Mouse (Mus musculus): ENCODE measurements around the gene Ccnf. TPM values are rescaled to one million over a fixed set of nuclear protein-coding genes. Genes with fewer than 3 reads are reported as not detected.

Ccnf gene
- polyA plus RNA-seq, 1 experiment from 2014 or later: 101 TPM

GRCm38 (mm10) chr17:24197032-24197824, 54.1 kb downstream of the Ccnf start:
- ATAC-seq (replicated peaks; ENCODE audit: insufficient number of reproducible peaks, low FRiP score, low TSS enrichment, low read depth) (no peak), DNase-seq (ENCODE audit: low spot score) (no peak)
- H3K4me2 ChIP-seq (ENCODE audit: low read depth, low read length): no peak overlapping the region
- H3K36me3 ChIP-seq (replicated peaks; ENCODE audit: control insufficient read depth, insufficient read depth, low read depth, low read length): no peaks in the 10 kb centered on the region
- no peak overlapping the region for H3K4me3 ChIP-seq (ENCODE audit: low read depth, low read length)
- no peaks in the 10 kb centered on the region for H3K27me3 ChIP-seq (ENCODE audit: control insufficient read depth, insufficient read depth, low read length)
- H3K9ac ChIP-seq (replicated peaks; ENCODE audit: low read length): no peak overlapping the region
- no peak overlapping the region for H3K27ac ChIP-seq (replicated peaks; ENCODE audit: low read depth, low read length)
- H3K9me3 ChIP-seq (replicated peaks; ENCODE audit: control insufficient read depth, low read length): no peaks in the 10 kb centered on the region
- 71% methylated on average over 15 of the region's 15 CpGs for WGBS
- H3K4me1 ChIP-seq (ENCODE audit: control insufficient read depth, insufficient read depth, low read length): no peaks in the 10 kb centered on the region

- Histone ChIP-seq H3K4me2 (ENCODE audit: low read depth, low read length) (no peak overlapping the region), H3K4me3 (ENCODE audit: low read depth, low read length) (no peak overlapping the region), H3K9me3 (replicated peaks; ENCODE audit: control insufficient read depth, low read length) (no peaks in the 10 kb centered on the region), H3K27me3 (ENCODE audit: control insufficient read depth, insufficient read depth, low read length) (no peaks in the 10 kb centered on the region), H3K4me1 (ENCODE audit: control insufficient read depth, insufficient read depth, low read length) (no peaks in the 10 kb centered on the region), H3K27ac (replicated peaks; ENCODE audit: low read depth, low read length) (no peak overlapping the region), H3K36me3 (replicated peaks; ENCODE audit: control insufficient read depth, insufficient read depth, low read depth, low read length) (no peaks in the 10 kb centered on the region), H3K9ac (replicated peaks; ENCODE audit: low read length) (no peak overlapping the region)
- ATAC-seq (replicated peaks; ENCODE audit: insufficient number of reproducible peaks, low FRiP score, low TSS enrichment, low read depth) (no peak), DNase-seq (ENCODE audit: low spot score) (no peak)
- 67% methylated on average over 2 of the region's 2 CpGs for WGBS
Measured at GRCm38 (mm10) chr17:24195349-24195748, 55.9 kb downstream of the Ccnf start.

- ATAC-seq (replicated peaks; ENCODE audit: insufficient number of reproducible peaks, low FRiP score, low TSS enrichment, low read depth) (no peak), DNase-seq (ENCODE audit: low spot score) (no peak)
- Histone ChIP-seq H3K9ac (replicated peaks; ENCODE audit: low read length) (no peak overlapping the region), H3K4me3 (ENCODE audit: low read depth, low read length) (no peak overlapping the region), H3K4me2 (ENCODE audit: low read depth, low read length) (no peak overlapping the region), H3K4me1 (ENCODE audit: control insufficient read depth, insufficient read depth, low read length) (no peaks in the 10 kb centered on the region), H3K27ac (replicated peaks; ENCODE audit: low read depth, low read length) (no peak overlapping the region), H3K36me3 (replicated peaks; ENCODE audit: control insufficient read depth, insufficient read depth, low read depth, low read length) (no peaks in the 10 kb centered on the region), H3K27me3 (ENCODE audit: control insufficient read depth, insufficient read depth, low read length) (no peaks in the 10 kb centered on the region), H3K9me3 (replicated peaks; ENCODE audit: control insufficient read depth, low read length) (no peaks in the 10 kb centered on the region)
- WGBS: 89% methylated on average over 5 of the region's 5 CpGs
Measured at GRCm38 (mm10) chr17:24193769-24194168, 57.5 kb downstream of the Ccnf start.

GRCm38 (mm10) chr17:24193268-24193667, 58.0 kb downstream of the Ccnf start:
- WGBS: 85% methylated on average over 8 of the region's 8 CpGs
- Histone ChIP-seq H3K27ac (replicated peaks; ENCODE audit: low read depth, low read length) (no peak overlapping the region), H3K36me3 (replicated peaks; ENCODE audit: control insufficient read depth, insufficient read depth, low read depth, low read length) (no peaks in the 10 kb centered on the region), H3K27me3 (ENCODE audit: control insufficient read depth, insufficient read depth, low read length) (no peaks in the 10 kb centered on the region), H3K4me1 (ENCODE audit: control insufficient read depth, insufficient read depth, low read length) (no peaks in the 10 kb centered on the region), H3K4me2 (ENCODE audit: low read depth, low read length) (no peak overlapping the region), H3K9me3 (replicated peaks; ENCODE audit: control insufficient read depth, low read length) (no peaks in the 10 kb centered on the region), H3K9ac (replicated peaks; ENCODE audit: low read length) (no peak overlapping the region), H3K4me3 (ENCODE audit: low read depth, low read length) (no peak overlapping the region)
- no peak for ATAC-seq (replicated peaks; ENCODE audit: insufficient number of reproducible peaks, low FRiP score, low TSS enrichment, low read depth)
- no peak for DNase-seq (ENCODE audit: low spot score)

- no peak overlapping the region for H3K4me3 ChIP-seq (ENCODE audit: low read depth, low read length)
- H3K27me3 ChIP-seq (ENCODE audit: control insufficient read depth, insufficient read depth, low read length): no peaks in the 10 kb centered on the region
- H3K4me2 ChIP-seq (ENCODE audit: low read depth, low read length): no peak overlapping the region
- ATAC-seq (replicated peaks; ENCODE audit: insufficient number of reproducible peaks, low FRiP score, low TSS enrichment, low read depth): no peak
- no peaks in the 10 kb centered on the region for H3K4me1 ChIP-seq (ENCODE audit: control insufficient read depth, insufficient read depth, low read length)
- WGBS: 77% methylated on average over 8 of the region's 8 CpGs
- no peak overlapping the region for H3K27ac ChIP-seq (replicated peaks; ENCODE audit: low read depth, low read length)
- no peaks in the 10 kb centered on the region for H3K9me3 ChIP-seq (replicated peaks; ENCODE audit: control insufficient read depth, low read length)
- no peaks in the 10 kb centered on the region for H3K36me3 ChIP-seq (replicated peaks; ENCODE audit: control insufficient read depth, insufficient read depth, low read depth, low read length)
- DNase-seq (ENCODE audit: low spot score): no peak
- H3K9ac ChIP-seq (replicated peaks; ENCODE audit: low read length): no peak overlapping the region
Measured at GRCm38 (mm10) chr17:24192848-24193247, 58.4 kb downstream of the Ccnf start.

- no peak overlapping the region for H3K4me2 ChIP-seq (ENCODE audit: low read depth, low read length)
- no peaks in the 10 kb centered on the region for H3K9me3 ChIP-seq (replicated peaks; ENCODE audit: control insufficient read depth, low read length)
- H3K4me3 ChIP-seq (ENCODE audit: low read depth, low read length): no peak overlapping the region
- 69% methylated on average over 4 of the region's 4 CpGs for WGBS
- no peak overlapping the region for H3K27ac ChIP-seq (replicated peaks; ENCODE audit: low read depth, low read length)
- H3K27me3 ChIP-seq (ENCODE audit: control insufficient read depth, insufficient read depth, low read length): no peaks in the 10 kb centered on the region
- DNase-seq (ENCODE audit: low spot score): no peak
- H3K4me1 ChIP-seq (ENCODE audit: control insufficient read depth, insufficient read depth, low read length): no peaks in the 10 kb centered on the region
- H3K36me3 ChIP-seq (replicated peaks; ENCODE audit: control insufficient read depth, insufficient read depth, low read depth, low read length): no peaks in the 10 kb centered on the region
- ATAC-seq (replicated peaks; ENCODE audit: insufficient number of reproducible peaks, low FRiP score, low TSS enrichment, low read depth): no peak
- H3K9ac ChIP-seq (replicated peaks; ENCODE audit: low read length): no peak overlapping the region
Measured at GRCm38 (mm10) chr17:24191481-24191880, 59.8 kb downstream of the Ccnf start.

GRCm38 (mm10) chr17:24190934-24191333, 60.4 kb downstream of the Ccnf start:
- 81% methylated on average over 2 of the region's 2 CpGs for WGBS
- no peak overlapping the region for H3K9ac ChIP-seq (replicated peaks; ENCODE audit: low read length)
- no peaks in the 10 kb centered on the region for H3K27me3 ChIP-seq (ENCODE audit: control insufficient read depth, insufficient read depth, low read length)
- no peaks in the 10 kb centered on the region for H3K4me1 ChIP-seq (ENCODE audit: control insufficient read depth, insufficient read depth, low read length)
- no peak overlapping the region for H3K4me3 ChIP-seq (ENCODE audit: low read depth, low read length)
- no peaks in the 10 kb centered on the region for H3K36me3 ChIP-seq (replicated peaks; ENCODE audit: control insufficient read depth, insufficient read depth, low read depth, low read length)
- no peak for DNase-seq (ENCODE audit: low spot score)
- no peaks in the 10 kb centered on the region for H3K9me3 ChIP-seq (replicated peaks; ENCODE audit: control insufficient read depth, low read length)
- ATAC-seq (replicated peaks; ENCODE audit: insufficient number of reproducible peaks, low FRiP score, low TSS enrichment, low read depth): no peak
- no peak overlapping the region for H3K27ac ChIP-seq (replicated peaks; ENCODE audit: low read depth, low read length)
- H3K4me2 ChIP-seq (ENCODE audit: low read depth, low read length): no peak overlapping the region

- WGBS: 83% methylated on average over 3 of the region's 3 CpGs
- Histone ChIP-seq H3K36me3 (replicated peaks; ENCODE audit: control insufficient read depth, insufficient read depth, low read depth, low read length) (no peaks in the 10 kb centered on the region), H3K9ac (replicated peaks; ENCODE audit: low read length) (no peak overlapping the region), H3K4me2 (ENCODE audit: low read depth, low read length) (no peak overlapping the region), H3K27me3 (ENCODE audit: control insufficient read depth, insufficient read depth, low read length) (no peaks in the 10 kb centered on the region), H3K4me1 (ENCODE audit: control insufficient read depth, insufficient read depth, low read length) (no peaks in the 10 kb centered on the region), H3K27ac (replicated peaks; ENCODE audit: low read depth, low read length) (no peak overlapping the region), H3K4me3 (ENCODE audit: low read depth, low read length) (no peak overlapping the region), H3K9me3 (replicated peaks; ENCODE audit: control insufficient read depth, low read length) (no peaks in the 10 kb centered on the region)
- no peak for ATAC-seq (replicated peaks; ENCODE audit: insufficient number of reproducible peaks, low FRiP score, low TSS enrichment, low read depth)
- no peak for DNase-seq (ENCODE audit: low spot score)
Measured at GRCm38 (mm10) chr17:24174259-24174658, 77.0 kb downstream of the Ccnf start.
